Mouse (Mus musculus) heart, postnatal 4 days (tissue): ENCODE measurements at regions not wholly inside any gene's neighbourhood (a gene's known extent, or its start where the extent isn't known, plus 50 kb on each side); places are given as distances from the start of the nearest gene placed in this dataset.

Source experiments
- DNase-seq: peaks from one replicate; pipeline ENCODE4 v3.0.0; 2021

DNA sequence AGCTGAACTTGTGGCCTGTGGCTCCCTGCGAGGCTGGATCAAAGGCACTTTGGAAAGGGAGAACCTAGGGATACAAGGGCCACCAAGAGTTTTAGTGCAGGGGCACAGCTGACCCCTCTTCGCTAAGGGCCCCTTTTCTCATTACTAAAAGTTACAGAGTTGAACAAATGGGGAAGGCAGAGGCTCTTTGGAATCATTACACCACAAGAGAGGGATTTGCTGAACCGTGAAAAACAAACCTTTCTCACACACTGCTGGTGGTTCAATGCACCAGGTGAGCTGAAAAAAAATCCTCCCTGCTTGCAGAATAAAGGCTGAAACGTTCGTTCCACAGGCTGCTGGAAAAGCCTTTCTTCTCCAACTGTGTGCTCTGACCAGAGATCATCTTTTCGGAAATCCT, 50.2 kb upstream of the Ncam1 start:
- no peak for DNase-seq
